Mouse (Mus musculus) bone marrow, adult 2 months (tissue): ENCODE data around the gene Aanat. TPM values are rescaled to one million over a fixed set of nuclear protein-coding genes. Genes with fewer than 3 reads are reported as not detected.

Source experiments
- H3K27ac ChIP-seq: fragments of 200-500 bp; 2 replicates; pipeline ENCODE4 v1.5.1; 2012; ENCODE audit warnings: low read depth, mild to moderate bottlenecking, control low read depth, inconsistent platforms, low read length; ENCODE audit not compliant: control insufficient read depth, poor library complexity, insufficient read depth
- H3K4me1 ChIP-seq: fragments of 200-500 bp; 2 replicates; pipeline ENCODE4 v1.6.1; 2011; ENCODE audit warnings: low read length; ENCODE audit not compliant: control insufficient read depth, insufficient read depth
- H3K4me3 ChIP-seq: fragments of 200-500 bp; replicated peaks from 2 replicates; pipeline ENCODE3; 2011; ENCODE audit warnings: mild to moderate bottlenecking, low read depth, low read length, control low read depth; ENCODE audit not compliant: control insufficient read depth
- CTCF ChIP-seq: fragments of 200-500 bp; IDR thresholded peaks from 2 replicates; pipeline ENCODE4 v1.5.1; 2011; ENCODE audit warnings: low read length, control low read depth; ENCODE audit not compliant: control insufficient read depth, insufficient read depth
- POLR2A ChIP-seq: fragments of 200-500 bp; IDR thresholded peaks from 2 replicates; pipeline ENCODE4 v1.6.1; 2011; ENCODE audit warnings: low read depth, mild to moderate bottlenecking, control low read depth, low read length, borderline replicate concordance; ENCODE audit not compliant: control insufficient read depth
- WGBS: fragments of 180-500 bp; shearing (Covaris S2); methylation state at CpG from one replicate; pipeline ENCODE4 v1.1.7; 2018; 5-methylcytosine and 5-hydroxymethylcytosine counted together
- polyA plus RNA-seq: library from polyadenylated mRNA; stranded (reverse); fragments of >200 nt; gene quantifications from 2 replicates; pipeline ENCODE4 v1.2.4, GENCODE M21; 2011; ENCODE audit warnings: low replicate concordance; ENCODE audit not compliant: missing spikeins, insufficient read depth, insufficient read length

The Aanat gene
- polyA plus RNA-seq, 1 experiment: not detected

GRCm38 (mm10) chr11:116550748-116551147 lies 35.5 kb upstream of the Aanat start:
- Histone ChIP-seq H3K4me1 (peaks cover 6% of the 10 kb centered on the region; the same call in 1 of the 2 replicates), H3K4me3 (no peak overlapping the region), H3K27ac (no peak overlapping the region)
- TF ChIP-seq POLR2A: no peak
- TF ChIP-seq CTCF: no peak
- 73% methylated on average over 7 of the region's 7 CpGs for WGBS

- Histone ChIP-seq H3K4me1 (peaks cover 6% of the 10 kb centered on the region; the same call in 1 of the 2 replicates), H3K27ac (no peak overlapping the region)
- TF ChIP-seq POLR2A (no peak), CTCF (no peak)
Measured at GRCm38 (mm10) chr11:116552194-116552593, 34.0 kb upstream of the Aanat start.

GRCm38 (mm10) chr11:116554171-116554878 lies 31.9 kb upstream of the Aanat start:
- Histone ChIP-seq H3K27ac (no peak overlapping the region), H3K4me1 (peaks cover 3% of the 10 kb centered on the region; the same call in 1 of the 2 replicates), H3K4me3 (no peak overlapping the region)
- 13% methylated on average over 12 of the region's 12 CpGs for WGBS
- TF ChIP-seq POLR2A (no peak), CTCF (peak; percentile 70)

More at GRCm38 (mm10) chr11:116552194-116552593, 34.0 kb upstream of the Aanat start:
- H3K4me3 ChIP-seq: no peak overlapping the region
- WGBS: 91% methylated on average over 1 of the region's 1 CpGs

GRCm38 (mm10) chr11:116555572-116555971 lies 30.7 kb upstream of the Aanat start:
- Histone ChIP-seq H3K4me3 (no peak overlapping the region), H3K4me1 (no peaks in the 10 kb centered on the region), H3K27ac (no peak overlapping the region)
- 32% methylated on average over 1 of the region's 1 CpGs for WGBS
- TF ChIP-seq POLR2A: no peak
- no peak for TF ChIP-seq CTCF

GRCm38 (mm10) chr11:116556308-116556707 lies 29.9 kb upstream of the Aanat start:
- 87% methylated on average over 6 of the region's 6 CpGs for WGBS
- TF ChIP-seq POLR2A (no peak), CTCF (no peak)
- Histone ChIP-seq H3K4me3 (no peak overlapping the region), H3K4me1 (no peaks in the 10 kb centered on the region), H3K27ac (no peak overlapping the region)

- H3K4me1 ChIP-seq: no peaks in the 10 kb centered on the region
- TF ChIP-seq POLR2A: no peak
- TF ChIP-seq CTCF: no peak
- no peak overlapping the region for H3K27ac ChIP-seq
- H3K4me3 ChIP-seq: no peak overlapping the region
- 73% methylated on average over 7 of the region's 7 CpGs for WGBS
Measured at GRCm38 (mm10) chr11:116565283-116566041, 20.8 kb upstream of the Aanat start.

GRCm38 (mm10) chr11:116567531-116567930 lies 18.7 kb upstream of the Aanat start:
- Histone ChIP-seq H3K4me3 (no peak overlapping the region), H3K27ac (no peak overlapping the region), H3K4me1 (peaks cover 4% of the 10 kb centered on the region; the same call in 1 of the 2 replicates)
- 93% methylated on average over 8 of the region's 8 CpGs for WGBS
- TF ChIP-seq CTCF (no peak), POLR2A (no peak)

GRCm38 (mm10) chr11:116570821-116571220 lies 15.4 kb upstream of the Aanat start:
- Histone ChIP-seq H3K4me3 (no peak overlapping the region), H3K4me1 (peaks cover 4% of the 10 kb centered on the region; the same call in 1 of the 2 replicates), H3K27ac (no peak overlapping the region)
- TF ChIP-seq CTCF (no peak), POLR2A (no peak)
- WGBS: 90% methylated on average over 7 of the region's 7 CpGs
